Mouse (Mus musculus) small intestine, adult 2 months (tissue): Measurements from ENCODE around the gene Gm45213.

ENCODE experiments used
- CTCF ChIP-seq: fragments of 200-500 bp; IDR thresholded peaks from 2 replicates; pipeline ENCODE4 v1.5.1; 2012; ENCODE audit warnings: low read depth, mild to moderate bottlenecking, control low read depth, inconsistent platforms, low read length, moderate library complexity, mixed read lengths; ENCODE audit not compliant: insufficient replicate concordance, insufficient read length; ENCODE audit errors: extremely low read depth
- POLR2A ChIP-seq: fragments of 200-500 bp; IDR thresholded peaks from 2 replicates; pipeline ENCODE4 v1.6.1; 2012; ENCODE audit warnings: low read depth, mild to moderate bottlenecking, control low read depth, inconsistent platforms, low read length, moderate library complexity

- TF ChIP-seq CTCF (no peak), POLR2A (no peak)
These were observed 42.2 kb upstream of the Gm45213 start for GRCm38 (mm10) chr7:66001035-66001754.
